Mouse (Mus musculus) CH12F3 (cell line): Measurements from ENCODE around the gene Fam133b.
"Not testable (repeated sequence)": the region's sequence is repeated elsewhere in the genome, so short reads cannot be mapped to it uniquely, and the experiment has no call there.

ENCODE experiments used
- in situ Hi-C: fragments of 300-500 bp; cut with MboI; formaldehyde crosslinking; loops from 2 replicates; pipeline ENCODE4 v1.14.3; 2020; ENCODE audit warnings: low sequenced_read_pairs

Gene Fam133b

GRCm38 (mm10) chr5:3596399-3596766 lies 52.8 kb downstream of the Fam133b start, which contains the start of gene Rbm48:
Gene Rbm48 (minus strand): TSS chr5:3596585.
- in situ Hi-C loops = no loop called here

- in situ Hi-C loops = no loop called here
Measured at GRCm38 (mm10) chr5:3597171-3597570, 53.5 kb downstream of the Fam133b start.

DNA sequence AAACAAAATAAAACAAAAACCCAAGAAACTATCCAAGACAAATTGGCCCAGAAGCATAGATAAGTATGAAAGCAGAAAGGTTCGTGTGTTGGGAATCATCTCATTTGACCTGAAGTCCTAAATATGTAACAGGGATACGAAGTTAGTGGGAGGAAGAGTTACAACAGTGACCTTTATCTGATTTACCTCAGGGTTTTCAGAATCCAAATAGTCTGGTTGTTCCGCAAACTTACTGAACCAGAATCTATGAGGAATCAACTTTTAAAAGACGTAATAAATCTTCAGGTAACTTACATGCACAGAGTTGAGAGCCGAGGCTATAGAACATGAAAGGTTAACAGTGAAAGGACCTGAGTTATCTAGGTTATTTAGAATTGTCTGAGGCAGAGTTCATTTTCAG lies 55.1 kb downstream of the Fam133b start:
- in situ Hi-C loops = no loop called here

- in situ Hi-C loops = no loop called here
Measured at GRCm38 (mm10) chr5:3600298-3600697, 56.7 kb downstream of the Fam133b start.

GRCm38 (mm10) chr5:3600790-3601189 lies 57.2 kb downstream of the Fam133b start:
- in situ Hi-C loops = no loop called here

DNA sequence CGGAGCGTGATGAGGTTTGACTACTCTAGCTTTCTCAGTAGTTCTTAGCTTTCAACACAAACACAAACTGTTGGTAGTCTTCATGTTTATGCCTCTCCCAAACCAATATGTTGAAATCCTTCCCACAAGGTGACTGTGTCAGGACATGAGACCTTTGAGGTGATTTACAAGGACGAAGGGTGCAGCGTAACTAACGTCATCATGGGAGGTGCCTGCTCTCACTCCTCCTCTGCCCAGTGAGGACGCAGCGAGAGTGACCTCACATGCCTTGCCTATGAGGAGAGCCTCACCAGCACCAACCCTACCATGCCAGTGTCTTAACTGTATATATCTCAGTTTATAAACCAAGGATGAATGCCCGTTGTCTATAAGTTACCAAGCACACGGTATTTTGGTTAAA lies 63.5 kb downstream of the Fam133b start:
- in situ Hi-C loops = no loop called here

GRCm38 (mm10) chr5:3609241-3609640 lies 65.6 kb downstream of the Fam133b start:
- in situ Hi-C loops = no loop called here

DNA sequence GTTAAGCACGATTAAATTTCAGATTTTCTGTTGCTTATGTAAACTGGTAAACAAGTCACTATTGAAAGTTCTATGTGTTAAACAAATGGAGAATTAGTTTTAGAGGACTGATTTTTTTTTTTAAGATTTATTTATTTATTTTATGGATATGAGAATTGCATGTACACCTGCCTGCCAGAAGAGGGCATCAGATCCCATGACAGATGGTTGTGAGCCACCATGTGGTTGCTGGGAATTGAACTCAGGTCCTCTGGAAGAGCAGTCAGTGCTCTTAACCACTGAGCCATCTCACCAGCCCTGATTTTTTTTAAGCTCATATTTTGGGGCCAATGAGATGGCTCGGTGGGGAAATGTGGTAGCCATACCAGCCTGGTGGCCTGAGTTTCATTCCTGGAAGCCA lies 68.2 kb downstream of the Fam133b start:
- in situ Hi-C loops = not testable (repeated sequence)
